Mouse (Mus musculus) neural tube, embryonic 15.5 days (tissue): ENCODE results near the gene Arl6ip6. TPM values are rescaled to one million over a fixed set of nuclear protein-coding genes. Genes with fewer than 3 reads are reported as not detected.

Experiments
- ATAC-seq: fragments of 200-750 bp; cut with Nextera tagmentation; 2 replicates; pipeline ENCODE4 v1.8.0; 2017; ENCODE audit warnings: mild to moderate bottlenecking, moderate TSS enrichment, moderate library complexity; ENCODE audit not compliant: low FRiP score
- H3K27ac ChIP-seq: fragments of 300-500 bp; sonication (generic); replicated peaks from 2 replicates; pipeline ENCODE4 v1.5.1; 2015; ENCODE audit warnings: mild to moderate bottlenecking, inconsistent platforms
- H3K27me3 ChIP-seq: fragments of 300-500 bp; sonication (generic); replicated peaks from 2 replicates; pipeline ENCODE4 v1.6.1; 2015; ENCODE audit warnings: inconsistent platforms
- H3K36me3 ChIP-seq: fragments of 300-500 bp; sonication (generic); 2 replicates; pipeline ENCODE4 v1.6.1; 2015; ENCODE audit warnings: inconsistent platforms
- H3K4me1 ChIP-seq: fragments of 300-500 bp; sonication (generic); 2 replicates; pipeline ENCODE4 v1.6.1; 2015; ENCODE audit warnings: inconsistent platforms
- H3K4me2 ChIP-seq: fragments of 300-500 bp; sonication (generic); 2 replicates; pipeline ENCODE4 v1.6.1; 2015; ENCODE audit warnings: inconsistent platforms, mild to moderate bottlenecking, moderate library complexity
- H3K4me3 ChIP-seq: fragments of 300-500 bp; sonication (generic); replicated peaks from 2 replicates; pipeline ENCODE4 v1.5.1; 2015; ENCODE audit warnings: mild to moderate bottlenecking, inconsistent platforms
- H3K9ac ChIP-seq: fragments of 300-500 bp; sonication (generic); replicated peaks from 2 replicates; pipeline ENCODE4 v1.6.1; 2015; ENCODE audit warnings: mild to moderate bottlenecking, inconsistent platforms
- H3K9me3 ChIP-seq: fragments of 300-500 bp; sonication (generic); replicated peaks from 2 replicates; pipeline ENCODE4 v1.6.1; 2016; ENCODE audit warnings: inconsistent platforms
- WGBS: fragments of 180-500 bp; shearing (Covaris S2); methylation state at CpG from one replicate; pipeline ENCODE4 v1.1.7; 2015; ENCODE audit warnings: mixed read lengths; 5-methylcytosine and 5-hydroxymethylcytosine counted together
- polyA plus RNA-seq: library from polyadenylated mRNA; unstranded; fragments of >200 nt; fragmentation: Nextera tagmentation; extraction: Ambion mirVana; gene quantifications from 2 replicates; pipeline ENCODE4 v1.2.1, GENCODE M21; 2015

The Arl6ip6 gene
- polyA plus RNA-seq, 1 experiment from 2014 or later: 26.5 TPM

DNA sequence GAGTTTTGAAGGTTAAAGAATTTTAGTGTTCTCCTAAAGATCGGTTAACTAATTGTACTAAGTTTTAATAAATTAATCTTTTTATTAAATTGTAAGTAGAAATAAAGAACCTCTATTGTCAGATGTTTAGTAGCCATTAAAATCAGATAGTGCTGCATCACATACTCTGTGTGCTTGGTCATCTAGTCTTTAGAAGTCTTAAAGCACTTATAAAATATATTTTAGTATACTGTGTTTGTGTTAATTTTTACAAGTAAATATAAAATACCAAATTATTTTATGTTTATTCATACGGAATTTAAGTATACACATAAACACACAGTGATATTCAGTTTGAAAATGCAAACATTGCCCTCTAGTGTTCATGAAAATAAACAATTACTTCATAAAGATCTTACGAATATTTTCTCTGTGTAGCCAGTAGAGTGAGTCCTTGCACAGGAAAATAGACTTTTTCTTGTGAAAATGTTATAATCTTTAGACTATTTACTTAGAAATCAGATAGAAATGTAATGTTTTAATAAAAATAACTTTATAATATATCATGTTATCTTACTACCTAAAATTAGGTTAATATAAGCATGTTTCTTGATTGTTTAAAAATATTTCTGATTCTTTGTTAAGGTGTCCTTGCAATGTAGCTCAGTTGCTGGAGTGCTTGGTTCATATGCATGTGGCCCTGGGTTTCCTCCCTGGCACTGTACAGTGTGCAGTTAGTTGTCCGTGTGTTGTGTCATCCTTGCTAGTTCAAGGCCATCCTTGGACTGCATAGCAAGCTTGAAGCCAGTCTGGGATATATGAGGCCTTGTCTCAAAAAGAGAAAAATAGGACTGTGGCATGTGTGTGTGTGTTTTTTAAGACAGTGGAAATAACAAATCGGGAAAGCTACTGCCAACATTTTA is 13.1 kb downstream of the Arl6ip6 start:
- Histone ChIP-seq H3K9ac (no peak overlapping the region), H3K9me3 (no peaks in the 10 kb centered on the region), H3K36me3 (no peaks in the 10 kb centered on the region), H3K27ac (no peak overlapping the region), H3K4me2 (no peak overlapping the region), H3K4me1 (no peaks in the 10 kb centered on the region), H3K4me3 (no peak overlapping the region), H3K27me3 (no peaks in the 10 kb centered on the region)
- ATAC-seq: peak; percentile 74
- WGBS: 79% methylated on average over 5 of the region's 5 CpGs

- Histone ChIP-seq H3K4me1 (no peaks in the 10 kb centered on the region), H3K36me3 (peaks cover 3% of the 10 kb centered on the region; the same call in 1 of the 2 replicates), H3K9me3 (no peaks in the 10 kb centered on the region), H3K4me2 (no peak overlapping the region), H3K4me3 (no peak overlapping the region), H3K27me3 (no peaks in the 10 kb centered on the region), H3K27ac (no peak overlapping the region), H3K9ac (no peak overlapping the region)
- no peak for ATAC-seq
These were observed 15.2 kb downstream of the Arl6ip6 start for GRCm38 (mm10) chr2:53206749-53207148.

DNA sequence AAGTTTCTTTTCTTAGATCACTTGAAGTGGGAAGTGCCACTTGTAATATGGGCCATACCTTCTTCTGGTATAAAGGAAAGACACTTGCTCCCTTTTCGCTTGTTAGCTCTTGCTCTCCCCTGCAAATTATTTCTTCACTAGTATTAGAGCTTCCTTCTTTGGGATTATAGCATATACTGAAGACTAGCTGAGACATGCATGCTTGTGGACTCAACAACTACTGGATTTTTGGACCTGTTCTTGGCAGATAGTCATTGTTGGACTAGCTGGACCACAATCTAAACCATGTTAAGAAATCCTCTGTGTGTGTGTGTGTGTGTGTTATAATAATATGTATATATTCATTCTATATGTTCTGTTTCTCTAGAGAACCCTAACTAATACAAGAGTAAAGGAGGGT is 22.0 kb downstream of the Arl6ip6 start:
- Histone ChIP-seq H3K36me3 (peaks cover 11% of the 10 kb centered on the region; the same call in 1 of the 2 replicates), H3K4me2 (no peak overlapping the region), H3K9ac (no peak overlapping the region), H3K4me3 (no peak overlapping the region), H3K9me3 (no peaks in the 10 kb centered on the region), H3K27ac (no peak overlapping the region), H3K27me3 (no peaks in the 10 kb centered on the region), H3K4me1 (no peaks in the 10 kb centered on the region)
- ATAC-seq: no peak
- 100% methylated on average over 1 of the region's 1 CpGs for WGBS

- WGBS: 92% methylated on average over 5 of the region's 5 CpGs
- H3K4me2 ChIP-seq: no peak overlapping the region
- H3K9me3 ChIP-seq: no peaks in the 10 kb centered on the region
- ATAC-seq: no peak
- 0 out of 2 replicates have a peak, but pooled peaks cover 4% of the 10 kb centered on the region for H3K36me3 ChIP-seq
- no peaks in the 10 kb centered on the region for H3K4me1 ChIP-seq
- no peaks in the 10 kb centered on the region for H3K27me3 ChIP-seq
- no peak overlapping the region for H3K27ac ChIP-seq
- H3K4me3 ChIP-seq: no peak overlapping the region
- H3K9ac ChIP-seq: no peak overlapping the region
These were observed 30.7 kb downstream of the Arl6ip6 start for GRCm38 (mm10) chr2:53222242-53222641.

DNA sequence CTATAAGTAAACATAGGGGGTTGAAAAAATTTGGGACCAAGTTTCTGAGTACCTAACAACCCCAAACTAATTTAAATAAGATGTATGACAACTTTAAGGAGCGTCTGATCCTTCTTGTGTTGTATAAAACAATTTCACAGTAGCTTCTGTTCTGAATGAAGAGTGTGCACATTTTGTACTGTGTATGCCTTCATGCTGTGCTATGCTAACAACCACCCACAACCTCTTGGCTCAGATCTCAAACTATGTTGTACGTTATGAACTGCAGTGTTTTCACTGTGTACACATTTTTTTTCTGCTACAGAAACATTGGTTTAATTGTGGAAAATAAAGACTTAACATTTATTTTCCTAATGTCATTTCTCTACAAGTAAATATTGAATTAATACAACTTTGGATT is 65.5 kb downstream of the Arl6ip6 start:
- Histone ChIP-seq H3K4me3 (no peak overlapping the region), H3K4me1 (no peaks in the 10 kb centered on the region), H3K4me2 (no peak overlapping the region), H3K9ac (no peak overlapping the region), H3K27me3 (no peaks in the 10 kb centered on the region), H3K36me3 (no peaks in the 10 kb centered on the region), H3K9me3 (no peaks in the 10 kb centered on the region), H3K27ac (no peak overlapping the region)
- ATAC-seq: no peak
- WGBS: 54% methylated on average over 2 of the region's 2 CpGs

Other genes with a start within 250 kb of the Arl6ip6 start
- 79.2 and 104 TPM in 2 replicates for gene Prpf40a, start 442 bp upstream of the Arl6ip6 start, polyA plus RNA-seq